Mouse (Mus musculus): ENCODE measurements around the gene Rap1a.

The Rap1a gene

GRCm38 (mm10) chr3:105803600-105803999 lies 2.5 kb upstream of the Rap1a start:
- no peak for DNase-seq

- peak; percentile 67 for DNase-seq
Measured at GRCm38 (mm10) chr3:105800675-105801190, 403 bp downstream of the Rap1a start.

DNA sequence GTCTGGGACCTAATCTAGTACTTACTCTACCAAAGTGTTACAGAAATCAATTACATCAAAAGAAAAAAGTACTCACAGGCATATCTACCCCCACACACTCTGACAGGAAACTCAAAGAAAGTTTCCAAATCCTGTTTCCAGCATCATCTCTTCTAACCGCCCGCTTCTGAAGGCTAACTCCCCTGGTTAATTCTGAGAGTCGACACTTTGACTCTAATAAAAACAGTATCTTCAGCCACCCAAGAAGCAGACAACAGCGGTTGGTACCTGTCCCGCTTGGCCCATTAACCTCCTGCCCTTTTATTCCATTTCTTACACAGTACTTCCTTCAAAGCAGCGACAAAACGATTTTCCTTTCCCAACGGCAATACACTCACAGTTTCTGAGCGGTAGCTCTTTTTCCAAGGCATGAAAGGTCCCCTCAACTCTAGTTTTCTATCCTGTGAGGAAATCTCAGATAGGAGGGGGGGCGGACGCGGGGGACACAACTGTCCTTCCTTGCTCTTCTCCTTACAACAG lies 921 bp downstream of the Rap1a start:
- no peak for DNase-seq

DNA sequence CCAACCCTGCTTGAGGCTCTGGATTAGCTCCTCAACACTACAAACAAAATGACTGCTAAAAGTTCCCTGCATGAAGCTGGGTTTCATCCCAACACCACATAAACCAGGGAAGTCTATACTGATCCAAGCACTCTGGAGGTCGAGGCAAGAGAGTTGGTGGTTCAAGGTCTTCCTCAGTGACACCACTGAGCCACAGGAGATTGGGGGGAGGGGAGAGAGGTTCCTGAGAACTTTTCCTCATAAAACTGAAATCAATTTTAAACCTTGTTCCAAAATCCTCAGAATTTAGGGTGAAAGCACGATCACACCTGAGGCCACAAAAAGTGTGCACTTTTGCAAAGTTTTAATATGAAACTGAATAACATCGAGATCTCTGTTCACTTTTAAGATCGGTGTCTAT lies 1.8 kb downstream of the Rap1a start:
- DNase-seq = no peak

DNA sequence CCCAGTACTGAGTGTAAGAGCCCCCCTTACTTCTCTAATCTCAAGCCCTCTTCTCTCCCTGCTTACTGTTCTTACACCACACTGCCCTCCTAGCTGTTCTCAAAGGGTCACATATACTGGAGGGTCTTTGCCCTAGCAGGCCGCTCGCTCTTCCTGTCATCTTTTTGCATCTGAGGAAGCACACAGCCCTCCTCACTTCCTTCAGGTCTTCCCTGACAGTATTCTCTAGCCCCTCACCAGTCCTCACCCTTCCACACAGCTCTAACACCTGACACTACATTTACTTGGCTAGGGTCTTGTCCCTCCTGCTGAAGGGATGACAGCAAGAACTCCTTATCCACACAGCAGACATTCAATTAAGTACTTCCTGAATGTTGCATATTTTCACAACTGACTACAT lies 2.4 kb downstream of the Rap1a start:
- DNase-seq = no peak

DNA sequence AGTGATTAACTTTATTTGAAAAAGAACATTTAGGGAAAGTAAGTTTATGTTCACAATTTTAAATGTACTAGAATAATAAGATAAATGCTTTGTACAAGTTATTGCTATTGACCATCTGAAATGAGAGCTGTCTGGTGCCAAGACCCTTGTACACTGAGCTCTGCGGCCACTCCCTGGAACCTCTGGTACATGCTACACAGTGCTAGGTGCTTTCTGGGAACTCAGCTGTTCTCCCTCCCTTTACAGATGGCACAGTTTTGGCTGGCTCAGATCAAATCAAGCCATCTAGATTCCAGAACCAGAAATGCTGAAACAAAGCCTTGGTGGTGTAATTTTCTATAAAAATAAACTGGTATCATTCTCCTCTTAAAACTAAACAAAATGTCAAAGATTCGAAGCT lies 3.7 kb downstream of the Rap1a start:
- DNase-seq = no peak

- DNase-seq = no peak
Measured at GRCm38 (mm10) chr3:105796761-105797160, 4.4 kb downstream of the Rap1a start.

DNA sequence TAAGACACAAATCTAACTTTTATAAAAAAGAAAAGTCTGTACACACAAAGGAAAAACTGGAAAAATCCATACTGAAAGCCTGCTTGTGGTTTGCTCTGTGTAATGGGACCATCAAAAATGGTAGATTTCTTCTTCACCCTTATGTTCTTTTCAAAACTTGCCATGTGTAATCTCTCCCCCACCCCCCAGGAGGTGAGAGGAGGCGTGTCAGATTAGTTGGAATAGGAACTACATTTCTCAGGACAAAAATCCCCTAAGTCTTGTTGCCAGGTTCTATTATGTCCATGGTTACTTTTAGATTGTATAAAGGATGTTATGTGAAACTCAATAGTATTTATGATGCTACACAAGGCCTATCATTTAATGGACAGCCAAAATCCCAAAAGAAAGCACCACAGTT lies 6.8 kb downstream of the Rap1a start:
- DNase-seq = no peak

- DNase-seq = no peak
Measured at GRCm38 (mm10) chr3:105792309-105792708, 8.8 kb downstream of the Rap1a start.

GRCm38 (mm10) chr3:105791129-105791528 lies 10.0 kb downstream of the Rap1a start:
- no peak for DNase-seq

- no peak for DNase-seq
Measured at GRCm38 (mm10) chr3:105790338-105790737, 10.8 kb downstream of the Rap1a start.

DNA sequence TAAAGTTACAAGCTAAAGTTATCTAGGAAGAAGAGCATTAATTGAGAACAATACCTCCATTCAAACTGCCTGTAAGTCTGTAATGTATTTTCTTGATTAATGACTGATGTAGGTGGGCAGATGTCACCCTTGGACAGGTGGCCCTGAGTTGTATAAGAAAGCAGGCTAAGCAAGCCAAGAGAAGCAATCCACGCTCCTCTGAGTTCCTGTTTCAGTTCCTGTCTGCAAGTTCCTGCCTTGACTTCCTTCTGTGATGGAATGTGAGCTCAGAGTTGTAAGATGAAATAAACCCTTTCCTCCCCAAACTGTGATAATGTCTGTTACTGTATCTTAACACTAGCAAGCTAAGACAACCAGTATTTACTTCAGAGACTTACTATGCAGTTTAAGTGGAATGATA lies 11.4 kb downstream of the Rap1a start:
- no peak for DNase-seq

DNA sequence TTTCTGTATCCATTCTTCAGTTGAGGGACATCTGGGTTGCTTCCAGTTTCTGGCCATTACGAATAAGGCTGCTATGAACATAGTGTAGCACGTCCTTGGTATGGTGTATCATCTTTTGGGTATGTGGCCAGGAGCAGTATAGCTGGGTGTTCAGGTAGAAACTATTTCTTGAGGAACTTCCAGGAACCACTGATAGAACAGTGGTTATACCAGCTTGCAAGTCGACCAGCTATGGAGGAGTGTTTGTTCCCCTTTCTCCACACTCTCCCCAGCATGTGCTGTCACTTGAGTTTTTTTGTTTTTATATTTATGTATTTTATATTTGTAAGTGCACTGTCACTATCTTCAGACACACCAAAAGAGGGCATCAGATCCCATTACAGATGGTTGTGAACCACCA lies 13.8 kb downstream of the Rap1a start:
- no peak for DNase-seq

DNA sequence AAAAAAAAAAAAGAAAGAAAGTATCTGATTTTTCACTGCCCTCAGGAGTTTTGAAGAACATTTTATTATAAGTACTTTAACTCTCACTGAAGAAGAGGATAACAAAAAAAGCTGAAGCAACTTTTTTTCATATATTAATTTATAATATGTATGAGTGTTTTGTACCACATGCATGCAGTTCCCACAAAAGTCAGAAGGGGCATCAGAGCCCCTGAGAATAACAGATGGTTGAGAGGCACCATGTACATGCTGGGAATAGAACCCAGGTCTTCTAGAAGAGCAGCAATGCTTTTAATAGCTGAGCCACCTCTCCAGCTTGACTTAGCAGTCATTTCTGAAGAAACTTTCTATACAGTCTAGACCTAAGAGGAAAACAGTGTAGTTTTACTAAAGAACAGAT lies 15.3 kb downstream of the Rap1a start:
- DNase-seq = no peak

- DNase-seq = peak; percentile 22
Measured at GRCm38 (mm10) chr3:105783809-105784208, 17.3 kb downstream of the Rap1a start.

- DNase-seq = peak; percentile 13
Measured at GRCm38 (mm10) chr3:105782406-105782805, 18.7 kb downstream of the Rap1a start.

GRCm38 (mm10) chr3:105777997-105778396 lies 23.1 kb downstream of the Rap1a start:
- no peak for DNase-seq

DNA sequence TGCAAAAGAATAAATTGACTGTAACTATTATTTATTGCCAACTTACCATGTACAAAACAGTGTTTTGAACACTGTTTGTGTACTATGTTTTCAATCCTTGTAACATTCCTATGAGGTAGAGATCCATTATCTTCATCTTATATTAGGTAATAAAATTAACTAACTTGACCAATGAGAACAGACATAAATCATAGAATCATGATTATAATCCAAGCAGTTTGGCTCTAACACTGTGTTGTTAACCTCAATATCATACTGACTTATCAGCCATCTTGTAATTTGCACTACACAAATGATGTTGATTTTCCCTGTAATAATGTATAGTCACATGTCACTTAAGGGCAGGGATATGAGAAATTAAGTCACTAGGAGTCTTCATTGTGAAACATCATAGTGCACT lies 26.6 kb downstream of the Rap1a start:
- DNase-seq = no peak

DNA sequence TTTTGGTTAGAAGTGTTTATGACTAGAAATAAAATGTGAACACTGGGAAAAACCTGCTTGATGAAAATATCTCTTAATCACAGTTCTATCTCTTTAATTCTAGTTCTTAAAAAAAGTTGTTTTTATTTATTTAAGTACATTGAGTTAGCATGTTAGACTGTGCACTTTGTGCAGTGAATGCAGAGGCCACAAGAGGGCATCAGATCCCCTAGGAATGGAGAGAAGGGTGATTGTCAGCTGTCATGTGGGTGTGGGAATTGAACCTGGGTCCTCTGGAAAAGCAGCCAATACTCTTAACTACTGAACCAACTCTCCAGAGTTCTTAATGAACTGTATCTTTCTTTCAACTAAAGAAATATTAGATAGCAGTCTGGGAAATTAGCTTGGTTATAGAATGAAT lies 29.6 kb downstream of the Rap1a start:
- peak; percentile 19 for DNase-seq

DNA sequence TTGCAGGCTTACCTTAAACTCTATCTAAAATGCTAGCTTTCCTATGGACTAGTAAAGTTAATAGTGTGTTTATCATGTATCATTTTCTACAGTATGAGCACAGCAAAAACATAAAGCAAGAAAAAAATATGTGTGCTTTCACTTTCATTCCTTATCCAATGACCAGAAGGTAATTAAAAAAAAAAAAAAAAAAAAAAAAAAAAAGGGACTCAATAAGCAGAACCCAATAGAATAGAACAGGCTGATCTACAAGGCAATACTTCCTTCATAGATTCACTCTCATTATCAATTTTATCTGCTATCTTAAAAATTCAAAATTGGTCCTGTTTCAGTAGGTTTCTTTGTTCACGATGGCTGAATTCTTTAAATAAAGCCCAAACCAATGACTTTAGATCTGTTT lies 30.3 kb downstream of the Rap1a start:
- no peak for DNase-seq

GRCm38 (mm10) chr3:105769380-105769779 lies 31.8 kb downstream of the Rap1a start:
- DNase-seq = no peak

DNA sequence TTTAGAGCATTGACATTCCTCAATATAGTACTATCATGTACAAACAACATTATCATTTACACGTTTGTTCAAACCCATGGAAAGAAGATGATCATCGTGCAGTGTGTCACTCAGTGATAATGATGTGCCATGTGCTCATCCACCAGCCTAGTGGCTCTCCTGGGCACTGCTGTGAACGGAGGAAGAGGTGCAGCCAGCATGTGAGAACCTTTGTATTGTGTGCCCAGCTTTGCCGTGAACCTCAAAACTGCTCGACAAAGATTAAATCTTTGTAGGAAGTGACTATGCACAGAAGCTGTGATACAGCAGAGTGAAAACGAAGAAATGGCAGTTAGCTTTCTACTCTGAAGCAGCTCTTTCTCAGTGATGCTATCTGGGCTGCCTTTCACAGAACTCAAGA lies 32.6 kb downstream of the Rap1a start:
- DNase-seq = no peak

- DNase-seq = no peak
Measured at GRCm38 (mm10) chr3:105763132-105763851, 37.8 kb downstream of the Rap1a start.

GRCm38 (mm10) chr3:105760063-105760462 lies 41.1 kb downstream of the Rap1a start:
- no peak for DNase-seq

GRCm38 (mm10) chr3:105758658-105759057 lies 42.5 kb downstream of the Rap1a start:
- no peak for DNase-seq

Data from retina, postnatal 1 day (tissue).